Mouse (Mus musculus) embryonic facial prominence, embryonic 13.5 days (tissue): ENCODE measurements around the gene Slc41a2. TPM values are rescaled to one million over a fixed set of nuclear protein-coding genes. Genes with fewer than 3 reads are reported as not detected.

Experiments used
- ATAC-seq: fragments of 200-750 bp; cut with Nextera tagmentation; 2 replicates; pipeline ENCODE4 v1.8.0; 2017; ENCODE audit warnings: low read depth; ENCODE audit not compliant: insufficient number of reproducible peaks, insufficient read depth, low FRiP score, low TSS enrichment
- H3K27ac ChIP-seq: fragments of 300-500 bp; sonication (generic); 2 replicates; pipeline ENCODE4 v1.5.1; 2015; ENCODE audit warnings: moderate library complexity, mild to moderate bottlenecking, inconsistent platforms
- H3K27me3 ChIP-seq: fragments of 300-500 bp; sonication (generic); 2 replicates; pipeline ENCODE4 v1.6.1; 2015; ENCODE audit warnings: mild to moderate bottlenecking, inconsistent platforms
- H3K36me3 ChIP-seq: fragments of 300-500 bp; sonication (generic); 2 replicates; pipeline ENCODE4 v1.6.1; 2015; ENCODE audit warnings: mild to moderate bottlenecking, inconsistent platforms
- H3K4me1 ChIP-seq: fragments of 300-500 bp; sonication (generic); 2 replicates; pipeline ENCODE4 v1.6.1; 2015; ENCODE audit warnings: inconsistent platforms
- H3K4me2 ChIP-seq: fragments of 300-500 bp; sonication (generic); 2 replicates; pipeline ENCODE4 v1.6.1; 2015; ENCODE audit warnings: moderate library complexity, mild to moderate bottlenecking, inconsistent platforms
- H3K4me3 ChIP-seq: fragments of 300-500 bp; sonication (generic); 2 replicates; pipeline ENCODE4 v1.5.1; 2015; ENCODE audit warnings: mild to moderate bottlenecking, inconsistent platforms
- H3K9ac ChIP-seq: fragments of 300-500 bp; sonication (generic); 2 replicates; pipeline ENCODE4 v1.6.1; 2015; ENCODE audit warnings: mild to moderate bottlenecking, inconsistent platforms
- H3K9me3 ChIP-seq: fragments of 300-500 bp; sonication (generic); 2 replicates; pipeline ENCODE4 v1.6.1; 2016; ENCODE audit warnings: inconsistent platforms
- WGBS: fragments of 180-500 bp; shearing (Covaris S2); methylation state at CpG from one replicate; pipeline ENCODE4 v1.1.7; 2015; ENCODE audit warnings: mixed read lengths; 5-methylcytosine and 5-hydroxymethylcytosine counted together
- polyA plus RNA-seq: library from polyadenylated mRNA; unstranded; fragments of >200 nt; fragmentation: Nextera tagmentation; extraction: Ambion mirVana; gene quantifications from 2 replicates; pipeline ENCODE4 v1.2.1, GENCODE M21; 2015

Gene Slc41a2
- polyA plus RNA-seq, 1 experiment from 2014 or later = 1.5 TPM

- Histone ChIP-seq H3K27me3 (peaks cover 18% of the 10 kb centered on the region), H3K9ac (no peak overlapping the region), H3K4me1 (peaks cover 16% of the 10 kb centered on the region), H3K4me2 (no peak overlapping the region), H3K27ac (no peak overlapping the region), H3K9me3 (no peaks in the 10 kb centered on the region), H3K4me3 (no peak overlapping the region), H3K36me3 (no peaks in the 10 kb centered on the region)
- ATAC-seq = no peak
- 68% methylated on average over 6 of the region's 6 CpGs for WGBS
These were observed 7.3 kb downstream of the Slc41a2 start for GRCm38 (mm10) chr10:83330336-83330735.

DNA sequence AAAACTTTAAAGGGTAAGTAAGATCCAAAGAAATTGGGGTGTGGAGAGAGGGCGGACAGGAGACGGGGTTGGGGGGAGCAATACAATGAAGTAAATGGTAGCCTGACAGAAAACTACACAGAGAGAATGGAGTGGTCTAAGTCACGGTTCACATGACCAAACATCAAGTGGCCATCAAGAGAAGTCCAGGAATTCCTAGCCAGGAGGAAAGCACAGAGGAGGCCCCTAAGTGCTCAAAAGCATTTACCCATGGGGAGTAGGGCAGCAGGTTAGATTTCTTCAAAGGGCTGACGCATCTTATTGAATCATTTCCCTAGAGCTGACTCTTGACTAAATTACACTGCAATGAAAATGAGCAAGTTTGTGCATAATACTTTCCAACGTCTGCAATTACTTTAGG is 8.9 kb downstream of the Slc41a2 start:
- H3K4me2 ChIP-seq = no peak overlapping the region
- H3K4me1 ChIP-seq = peaks cover 16% of the 10 kb centered on the region
- H3K4me3 ChIP-seq = no peak overlapping the region
- peak overlapping the region; percentile 83 for H3K27ac ChIP-seq
- H3K27me3 ChIP-seq = peaks cover 3% of the 10 kb centered on the region
- ATAC-seq = no peak
- 47% methylated on average over 5 of the region's 5 CpGs for WGBS
- no peaks in the 10 kb centered on the region for H3K9me3 ChIP-seq
- no peak overlapping the region for H3K9ac ChIP-seq
- H3K36me3 ChIP-seq = no peaks in the 10 kb centered on the region

DNA sequence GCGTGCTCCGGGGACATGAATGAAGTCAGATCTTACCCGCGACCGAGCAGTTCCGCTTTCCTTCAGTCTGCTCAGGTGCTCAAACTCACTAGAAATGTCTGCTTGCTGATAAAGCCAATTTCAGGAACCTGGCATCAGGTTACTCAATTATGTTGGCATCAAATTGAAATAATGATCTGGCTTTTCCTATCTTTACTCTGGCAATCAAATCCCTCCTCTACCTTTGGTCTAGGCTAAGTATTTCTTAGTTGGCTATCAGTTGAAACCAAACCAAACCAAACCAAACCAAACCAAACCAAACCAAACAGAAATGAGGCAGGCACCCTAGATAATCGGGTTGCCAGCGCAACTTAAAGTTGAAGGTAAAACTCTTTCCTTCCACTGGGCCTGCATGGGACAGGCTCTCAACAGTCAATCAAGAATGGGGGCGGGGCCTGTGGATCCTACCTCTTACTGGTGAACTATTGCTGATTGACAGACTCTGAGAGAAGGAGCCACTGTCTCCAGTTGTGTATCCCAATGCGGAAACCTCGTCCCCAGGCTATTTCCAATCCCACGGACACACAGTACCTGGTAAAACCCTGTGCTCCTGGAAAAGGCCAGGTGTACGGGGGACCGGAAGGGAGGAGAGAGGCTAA is 10.9 kb downstream of the Slc41a2 start:
- no peaks in the 10 kb centered on the region for H3K27me3 ChIP-seq
- peaks cover 16% of the 10 kb centered on the region for H3K4me1 ChIP-seq
- no peak overlapping the region for H3K4me3 ChIP-seq
- 87% methylated on average over 14 of the region's 14 CpGs for WGBS
- ATAC-seq = no peak
- no peaks in the 10 kb centered on the region for H3K36me3 ChIP-seq
- H3K9me3 ChIP-seq = no peaks in the 10 kb centered on the region
- no peak overlapping the region for H3K4me2 ChIP-seq
- no peak overlapping the region for H3K9ac ChIP-seq
- no peak overlapping the region for H3K27ac ChIP-seq

DNA sequence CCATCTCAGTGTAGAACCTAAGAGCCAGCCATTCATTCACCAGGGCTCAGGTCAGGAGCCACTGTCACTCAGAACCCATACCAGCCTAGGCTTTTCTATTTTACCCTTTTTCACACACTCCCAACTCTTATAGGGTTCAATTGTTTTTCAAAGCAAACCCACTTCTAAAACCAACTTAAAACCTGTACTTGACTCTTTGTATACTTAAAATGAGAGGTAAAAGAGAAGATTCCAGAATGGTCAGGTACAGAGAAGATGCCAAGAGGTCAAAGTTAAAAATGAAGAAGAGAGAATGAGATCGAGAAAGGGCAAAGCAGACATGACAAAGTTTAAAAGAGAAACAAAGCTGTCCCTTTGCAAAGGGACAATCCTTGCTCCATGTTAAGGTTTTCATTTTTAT is 11.8 kb downstream of the Slc41a2 start:
- H3K27me3 ChIP-seq = no peaks in the 10 kb centered on the region
- no peak for ATAC-seq
- H3K4me3 ChIP-seq = no peak overlapping the region
- no peak overlapping the region for H3K9ac ChIP-seq
- H3K9me3 ChIP-seq = no peaks in the 10 kb centered on the region
- no peak overlapping the region for H3K27ac ChIP-seq
- H3K36me3 ChIP-seq = no peaks in the 10 kb centered on the region
- H3K4me1 ChIP-seq = peaks cover 18% of the 10 kb centered on the region
- no peak overlapping the region for H3K4me2 ChIP-seq
- 88% methylated on average over 1 of the region's 1 CpGs for WGBS

- H3K9me3 ChIP-seq = no peaks in the 10 kb centered on the region
- H3K27me3 ChIP-seq = no peaks in the 10 kb centered on the region
- H3K27ac ChIP-seq = no peak overlapping the region
- H3K9ac ChIP-seq = no peak overlapping the region
- ATAC-seq = no peak
- WGBS = 76% methylated on average over 3 of the region's 3 CpGs
- peaks cover 20% of the 10 kb centered on the region for H3K4me1 ChIP-seq
- no peak overlapping the region for H3K4me2 ChIP-seq
- H3K36me3 ChIP-seq = no peaks in the 10 kb centered on the region
- H3K4me3 ChIP-seq = no peak overlapping the region
These were observed 12.8 kb downstream of the Slc41a2 start for GRCm38 (mm10) chr10:83324871-83325270.

DNA sequence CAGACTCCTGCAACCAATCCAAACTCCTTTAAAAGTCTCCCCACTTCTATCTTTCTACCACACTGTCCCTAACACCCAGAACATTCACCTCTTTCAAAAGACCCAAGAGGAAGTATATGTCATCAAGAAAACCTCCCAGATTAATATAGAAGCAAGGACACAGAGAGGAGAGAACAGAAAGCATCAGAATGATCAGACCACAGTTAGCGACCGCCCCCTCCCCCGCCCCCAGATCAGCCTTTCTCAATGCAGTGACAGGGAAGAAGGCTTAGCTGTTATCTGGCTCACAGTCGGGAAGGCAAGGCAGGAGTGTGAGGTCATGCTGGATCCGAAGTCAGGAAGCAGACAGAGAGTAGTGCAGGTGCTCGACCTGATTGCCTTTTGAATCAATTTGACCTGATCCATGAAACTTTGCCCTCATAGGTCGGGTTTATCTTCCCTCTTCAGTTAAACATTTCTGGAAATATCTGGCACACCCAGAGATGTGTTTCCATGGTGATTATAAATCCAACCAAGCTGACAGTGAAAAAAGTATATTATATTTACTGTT is 15.1 kb downstream of the Slc41a2 start:
- Histone ChIP-seq H3K27ac (no peak overlapping the region), H3K4me1 (peaks cover 4% of the 10 kb centered on the region; the same call in 1 of the 2 replicates), H3K9me3 (no peaks in the 10 kb centered on the region), H3K27me3 (no peaks in the 10 kb centered on the region), H3K4me3 (no peak overlapping the region), H3K36me3 (no peaks in the 10 kb centered on the region), H3K4me2 (no peak overlapping the region), H3K9ac (no peak overlapping the region)
- 48% methylated on average over 7 of the region's 7 CpGs for WGBS
- ATAC-seq = no peak

DNA sequence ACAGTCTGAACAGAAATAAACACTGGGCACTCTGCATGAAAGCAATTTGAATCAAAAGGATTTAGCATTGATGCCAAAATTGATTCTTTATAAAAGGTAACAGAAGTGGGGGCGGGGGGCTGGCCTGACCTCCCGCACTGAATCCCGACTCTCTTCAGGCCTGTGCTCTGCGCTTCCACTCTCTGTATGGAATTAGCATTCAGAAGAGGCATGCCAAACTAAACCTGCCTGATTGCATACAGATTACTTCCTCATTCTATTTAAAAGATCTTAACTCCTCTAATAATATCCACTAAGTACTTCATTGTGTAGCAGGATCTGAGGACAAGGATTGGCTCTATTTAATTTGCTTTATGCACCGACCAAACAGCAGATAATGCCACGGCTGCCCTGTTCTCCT is 16.2 kb downstream of the Slc41a2 start:
- no peak overlapping the region for H3K4me3 ChIP-seq
- H3K9ac ChIP-seq = no peak overlapping the region
- H3K36me3 ChIP-seq = no peaks in the 10 kb centered on the region
- WGBS = 41% methylated on average over 6 of the region's 6 CpGs
- H3K4me1 ChIP-seq = peaks cover 4% of the 10 kb centered on the region; the same call in 1 of the 2 replicates
- H3K27ac ChIP-seq = no peak overlapping the region
- H3K9me3 ChIP-seq = no peaks in the 10 kb centered on the region
- no peak for ATAC-seq
- H3K27me3 ChIP-seq = no peaks in the 10 kb centered on the region
- H3K4me2 ChIP-seq = no peak overlapping the region

DNA sequence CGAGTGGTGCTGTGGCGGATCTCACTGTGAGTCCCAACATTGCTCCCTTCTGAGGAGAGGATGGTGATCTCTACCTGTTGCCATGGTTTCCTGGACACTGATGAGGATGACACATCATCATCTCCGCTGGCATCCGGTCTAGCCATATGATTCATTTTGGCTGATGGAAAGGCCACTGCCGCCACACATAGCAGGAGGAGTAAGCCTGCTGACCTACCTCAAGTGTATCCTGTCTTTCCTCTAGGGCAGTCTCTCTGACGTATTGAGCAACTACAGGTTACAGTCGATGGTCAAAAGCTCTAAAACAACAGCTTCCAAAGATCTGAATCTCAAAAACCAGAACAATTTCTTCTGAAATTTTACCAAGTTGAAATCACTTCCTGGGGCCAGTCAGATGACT is 16.8 kb downstream of the Slc41a2 start:
- H3K27ac ChIP-seq = no peak overlapping the region
- H3K27me3 ChIP-seq = no peaks in the 10 kb centered on the region
- peaks cover 4% of the 10 kb centered on the region; the same call in 1 of the 2 replicates for H3K4me1 ChIP-seq
- WGBS = 82% methylated on average over 7 of the region's 7 CpGs
- no peak for ATAC-seq
- no peak overlapping the region for H3K4me3 ChIP-seq
- no peaks in the 10 kb centered on the region for H3K36me3 ChIP-seq
- no peak overlapping the region for H3K9ac ChIP-seq
- H3K9me3 ChIP-seq = no peaks in the 10 kb centered on the region
- H3K4me2 ChIP-seq = no peak overlapping the region

- Histone ChIP-seq H3K4me2 (no peak overlapping the region), H3K36me3 (no peaks in the 10 kb centered on the region), H3K27ac (no peak overlapping the region), H3K27me3 (no peaks in the 10 kb centered on the region), H3K9me3 (no peaks in the 10 kb centered on the region), H3K4me1 (peaks cover 4% of the 10 kb centered on the region; the same call in 1 of the 2 replicates), H3K9ac (no peak overlapping the region), H3K4me3 (no peak overlapping the region)
- 62% methylated on average over 6 of the region's 6 CpGs for WGBS
- no peak for ATAC-seq
These were observed 17.3 kb downstream of the Slc41a2 start for GRCm38 (mm10) chr10:83320396-83320795.

DNA sequence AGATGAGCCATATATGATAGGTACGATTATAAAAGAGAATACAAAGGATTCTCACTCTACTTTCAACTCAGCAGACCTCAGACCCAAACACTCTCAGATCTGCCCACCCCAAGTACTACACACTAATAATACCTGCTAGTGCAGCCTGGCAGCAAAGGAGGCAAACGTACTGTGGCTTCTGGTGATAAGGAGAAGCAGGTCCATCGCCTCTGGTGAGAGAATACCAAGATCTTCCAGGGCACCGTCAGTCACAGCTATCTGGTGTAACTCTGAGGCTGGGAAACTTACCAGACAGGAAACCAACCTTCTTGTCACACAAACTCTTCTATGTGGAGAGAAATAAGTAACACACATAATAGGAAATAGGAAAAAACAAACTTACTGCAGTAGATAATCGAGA is 24.6 kb downstream of the Slc41a2 start:
- H3K27me3 ChIP-seq = no peaks in the 10 kb centered on the region
- no peak for ATAC-seq
- no peak overlapping the region for H3K9ac ChIP-seq
- no peak overlapping the region for H3K27ac ChIP-seq
- 0 out of 2 replicates have a peak, but pooled peaks cover 4% of the 10 kb centered on the region for H3K9me3 ChIP-seq
- no peak overlapping the region for H3K4me2 ChIP-seq
- WGBS = 74% methylated on average over 5 of the region's 5 CpGs
- no peaks in the 10 kb centered on the region for H3K4me1 ChIP-seq
- H3K4me3 ChIP-seq = no peak overlapping the region
- H3K36me3 ChIP-seq = no peaks in the 10 kb centered on the region

- no peaks in the 10 kb centered on the region for H3K4me1 ChIP-seq
- H3K9me3 ChIP-seq = 0 out of 2 replicates have a peak, but pooled peaks cover 4% of the 10 kb centered on the region
- H3K27me3 ChIP-seq = no peaks in the 10 kb centered on the region
- no peak overlapping the region for H3K4me2 ChIP-seq
- no peak overlapping the region for H3K9ac ChIP-seq
- no peak for ATAC-seq
- 79% methylated on average over 7 of the region's 7 CpGs for WGBS
- no peak overlapping the region for H3K4me3 ChIP-seq
- no peaks in the 10 kb centered on the region for H3K36me3 ChIP-seq
- no peak overlapping the region for H3K27ac ChIP-seq
These were observed 27.3 kb downstream of the Slc41a2 start for GRCm38 (mm10) chr10:83310356-83310755.

DNA sequence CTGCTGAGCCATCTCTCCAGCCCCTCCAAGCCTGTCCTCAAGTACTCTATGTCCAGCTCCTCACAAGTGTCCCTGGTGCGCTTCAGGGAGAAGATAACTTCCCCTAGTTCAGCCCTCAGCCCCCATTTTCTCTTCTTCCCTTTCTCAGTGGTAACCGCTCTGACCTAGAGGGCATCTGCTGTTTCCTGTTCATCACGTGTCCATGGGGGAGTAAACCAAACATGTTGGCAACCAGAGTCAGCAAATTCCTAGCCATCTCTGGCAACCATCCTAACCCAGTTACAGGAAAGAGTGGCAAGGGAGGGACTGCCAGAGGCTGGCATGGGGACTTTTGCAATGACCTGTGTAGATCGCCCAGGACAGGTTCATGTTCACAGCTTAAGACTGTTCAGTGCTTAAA is 36.0 kb downstream of the Slc41a2 start:
- H3K4me3 ChIP-seq = no peak overlapping the region
- no peak overlapping the region for H3K4me2 ChIP-seq
- no peak overlapping the region for H3K27ac ChIP-seq
- peaks cover 4% of the 10 kb centered on the region for H3K27me3 ChIP-seq
- no peak for ATAC-seq
- 62% methylated on average over 4 of the region's 4 CpGs for WGBS
- H3K4me1 ChIP-seq = no peaks in the 10 kb centered on the region
- H3K36me3 ChIP-seq = no peaks in the 10 kb centered on the region
- H3K9me3 ChIP-seq = no peaks in the 10 kb centered on the region
- H3K9ac ChIP-seq = no peak overlapping the region
